Mouse (Mus musculus) intestine, embryonic 16.5 days (tissue): ENCODE measurements at regions not wholly inside any gene's neighbourhood (a gene's known extent, or its start where the extent isn't known, plus 50 kb on each side); places are given as distances from the start of the nearest gene placed in this dataset.

Source experiments
- ATAC-seq: fragments of 200-750 bp; cut with Nextera tagmentation; 2 replicates; pipeline ENCODE4 v1.8.0; 2017; ENCODE audit warnings: moderate TSS enrichment, moderate library complexity
- H3K27ac ChIP-seq: fragments of 300-500 bp; sonication (generic); 2 replicates; pipeline ENCODE4 v1.5.1; 2014; ENCODE audit warnings: mild to moderate bottlenecking, low read length
- H3K27me3 ChIP-seq: fragments of 300-500 bp; sonication (generic); replicated peaks from 2 replicates; pipeline ENCODE4 v1.6.1; 2014; ENCODE audit warnings: low read length, control low read depth, mixed read lengths; ENCODE audit not compliant: control insufficient read depth, insufficient read depth
- H3K36me3 ChIP-seq: fragments of 300-500 bp; sonication (generic); 2 replicates; pipeline ENCODE4 v1.6.1; 2014; ENCODE audit warnings: low read length, control low read depth; ENCODE audit not compliant: control insufficient read depth, insufficient read depth
- H3K4me1 ChIP-seq: fragments of 300-500 bp; sonication (generic); 2 replicates; pipeline ENCODE4 v1.6.1; 2014; ENCODE audit warnings: low read length, control low read depth, mixed read lengths; ENCODE audit not compliant: control insufficient read depth, insufficient read depth
- H3K4me2 ChIP-seq: fragments of 300-500 bp; sonication (generic); 2 replicates; pipeline ENCODE4 v1.6.1; 2014; ENCODE audit warnings: low read depth, low read length, control low read depth
- H3K4me3 ChIP-seq: fragments of 300-500 bp; sonication (generic); 2 replicates; pipeline ENCODE4 v1.5.1; 2014; ENCODE audit warnings: mild to moderate bottlenecking, low read length
- H3K9ac ChIP-seq: fragments of 300-500 bp; sonication (generic); 2 replicates; pipeline ENCODE4 v1.6.1; 2014; ENCODE audit warnings: low read depth, low read length
- H3K9me3 ChIP-seq: fragments of 300-500 bp; sonication (generic); 2 replicates; pipeline ENCODE4 v1.6.1; 2016; ENCODE audit warnings: low read length, control low read depth; ENCODE audit not compliant: control insufficient read depth
- WGBS: fragments of 180-500 bp; shearing (Covaris S2); extraction: QIAGEN DNeasy Blood & Tissue Kit; methylation state at CpG from one replicate; pipeline ENCODE4 v1.1.7; 2014; 5-methylcytosine and 5-hydroxymethylcytosine counted together

DNA sequence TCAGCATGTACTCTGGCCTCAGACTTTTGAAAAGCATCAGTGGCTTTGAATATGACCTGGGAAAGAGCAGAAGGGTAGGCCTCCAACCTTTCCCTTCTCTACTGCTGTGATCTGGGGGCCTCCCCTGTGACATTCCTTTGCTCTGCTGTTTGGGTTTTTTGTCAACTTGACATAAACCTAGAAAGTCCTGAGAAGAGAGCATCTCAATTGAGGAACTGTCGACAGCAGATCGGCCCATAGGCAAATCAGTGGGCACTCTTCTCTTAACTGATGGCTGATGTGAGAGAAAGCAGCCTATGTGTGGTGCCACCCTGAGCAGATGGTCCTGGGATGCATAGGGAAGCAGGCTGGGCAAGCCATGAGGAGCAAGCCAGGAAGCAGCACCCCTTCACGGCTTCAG lies 72.9 kb upstream of the Spdye4c start:
- WGBS: 87% methylated on average over 3 of the region's 3 CpGs
- H3K4me2 ChIP-seq: no peak overlapping the region
- H3K4me1 ChIP-seq: no peaks in the 10 kb centered on the region
- H3K36me3 ChIP-seq: no peaks in the 10 kb centered on the region
- no peak overlapping the region for H3K27ac ChIP-seq
- H3K4me3 ChIP-seq: no peak overlapping the region
- no peak overlapping the region for H3K9ac ChIP-seq
- H3K27me3 ChIP-seq: no peaks in the 10 kb centered on the region
- H3K9me3 ChIP-seq: no peaks in the 10 kb centered on the region
- ATAC-seq: no peak

DNA sequence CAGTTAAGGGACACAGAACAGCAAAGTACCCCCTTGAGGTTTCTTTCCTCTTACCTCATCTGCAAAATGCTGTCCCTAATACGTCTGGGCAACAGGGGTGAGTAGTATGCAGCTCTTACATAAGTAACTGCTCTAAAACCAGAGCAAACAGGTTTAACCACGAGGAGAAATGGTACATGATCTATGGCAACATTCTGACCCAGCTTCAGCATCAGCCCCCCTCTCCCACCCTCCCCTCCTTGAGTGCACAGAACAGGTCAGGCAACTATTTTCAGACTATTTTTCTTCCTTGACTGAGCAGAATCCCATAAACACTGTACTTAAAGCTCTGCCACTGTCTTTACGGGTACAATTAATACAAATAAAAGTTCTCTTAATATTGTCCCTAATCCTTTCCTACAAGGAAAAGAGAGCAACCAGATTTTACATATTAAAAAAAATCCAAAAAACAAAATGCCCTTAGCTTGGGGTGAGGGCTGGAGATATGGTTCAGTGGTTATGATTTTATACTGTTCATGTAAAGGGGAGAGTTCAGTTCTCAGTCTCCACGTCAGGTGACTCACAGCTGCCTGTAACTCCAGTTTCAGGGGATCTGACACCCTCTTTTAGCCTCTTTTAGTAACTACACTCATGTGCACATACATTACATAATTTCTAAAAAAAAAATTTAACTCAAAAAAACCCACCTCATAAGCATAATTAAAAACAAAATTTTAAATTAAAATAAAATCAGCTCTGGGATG lies 69.1 kb upstream of the Spdye4c start:
- no peak overlapping the region for H3K27ac ChIP-seq

DNA sequence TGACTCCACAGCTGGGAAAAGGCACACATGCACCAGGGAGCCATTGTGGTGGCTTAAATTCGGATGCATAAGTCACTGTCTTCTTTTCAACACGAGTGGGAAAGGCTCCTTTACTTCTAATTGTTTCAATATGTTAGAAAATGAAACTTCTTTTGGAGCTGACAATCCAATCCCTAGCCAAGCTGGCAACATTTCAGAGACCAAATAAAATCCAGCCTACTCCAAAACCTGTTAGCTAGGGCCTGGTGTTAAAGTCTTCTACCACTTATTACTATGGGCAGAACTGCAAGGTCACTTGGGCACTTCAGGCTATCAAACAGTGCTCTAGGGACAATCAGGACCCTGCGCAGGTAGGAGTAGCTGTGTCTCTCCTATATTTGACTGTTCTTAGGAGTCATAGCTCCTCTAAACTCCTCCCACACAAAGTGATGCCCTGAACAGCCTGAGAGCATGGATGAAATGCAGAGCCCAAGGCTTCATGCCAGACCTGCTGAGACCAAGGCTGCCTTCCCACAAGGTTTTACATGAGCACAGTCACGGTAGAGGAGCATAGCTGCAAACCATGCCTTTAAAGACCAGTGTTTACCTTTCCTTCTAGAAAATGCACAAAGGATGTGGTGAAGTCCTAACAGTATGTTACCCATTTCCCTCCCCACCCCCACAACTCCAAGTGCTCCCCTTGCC lies 67.4 kb upstream of the Spdye4c start:
- 73% methylated on average over 4 of the region's 4 CpGs for WGBS
- Histone ChIP-seq H3K4me3 (no peak overlapping the region), H3K9ac (no peak overlapping the region), H3K4me2 (no peak overlapping the region), H3K27ac (no peak overlapping the region), H3K27me3 (no peaks in the 10 kb centered on the region), H3K9me3 (no peaks in the 10 kb centered on the region), H3K4me1 (no peaks in the 10 kb centered on the region), H3K36me3 (no peaks in the 10 kb centered on the region)
- ATAC-seq: no peak

More for the DNA sequence above, 69.1 kb upstream of the Spdye4c start:
- no peak for ATAC-seq
- H3K4me3 ChIP-seq: no peak overlapping the region
- no peaks in the 10 kb centered on the region for H3K27me3 ChIP-seq
- no peaks in the 10 kb centered on the region for H3K9me3 ChIP-seq
- 46% methylated on average over 4 of the region's 4 CpGs for WGBS
- H3K9ac ChIP-seq: no peak overlapping the region
- no peak overlapping the region for H3K4me2 ChIP-seq
- no peaks in the 10 kb centered on the region for H3K4me1 ChIP-seq
- H3K36me3 ChIP-seq: no peaks in the 10 kb centered on the region

DNA sequence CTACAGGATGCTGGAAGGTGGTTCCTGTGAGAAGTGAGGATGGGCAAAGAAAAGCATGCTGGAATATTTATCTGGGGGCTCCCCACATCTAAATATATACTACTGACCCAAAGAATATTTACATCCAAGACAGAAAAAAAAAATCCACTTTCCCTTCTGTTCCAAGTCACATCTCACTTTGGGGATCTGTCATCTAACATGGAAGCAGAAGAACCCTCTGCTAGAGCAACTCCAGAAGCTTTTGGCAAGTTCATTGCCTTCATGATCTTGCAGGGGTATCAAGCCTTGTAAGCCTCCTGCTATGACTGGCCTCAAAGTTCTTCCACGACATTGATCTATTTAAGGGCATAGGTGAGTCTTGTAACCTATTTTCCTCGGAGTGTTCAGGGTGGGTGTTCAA lies 64.9 kb upstream of the Spdye4c start:
- Histone ChIP-seq H3K36me3 (no peaks in the 10 kb centered on the region), H3K27ac (no peak overlapping the region), H3K4me1 (no peaks in the 10 kb centered on the region), H3K27me3 (no peaks in the 10 kb centered on the region), H3K9ac (no peak overlapping the region), H3K4me2 (no peak overlapping the region), H3K9me3 (no peaks in the 10 kb centered on the region), H3K4me3 (no peak overlapping the region)
- WGBS: 79% methylated on average over 2 of the region's 2 CpGs
- no peak for ATAC-seq

DNA sequence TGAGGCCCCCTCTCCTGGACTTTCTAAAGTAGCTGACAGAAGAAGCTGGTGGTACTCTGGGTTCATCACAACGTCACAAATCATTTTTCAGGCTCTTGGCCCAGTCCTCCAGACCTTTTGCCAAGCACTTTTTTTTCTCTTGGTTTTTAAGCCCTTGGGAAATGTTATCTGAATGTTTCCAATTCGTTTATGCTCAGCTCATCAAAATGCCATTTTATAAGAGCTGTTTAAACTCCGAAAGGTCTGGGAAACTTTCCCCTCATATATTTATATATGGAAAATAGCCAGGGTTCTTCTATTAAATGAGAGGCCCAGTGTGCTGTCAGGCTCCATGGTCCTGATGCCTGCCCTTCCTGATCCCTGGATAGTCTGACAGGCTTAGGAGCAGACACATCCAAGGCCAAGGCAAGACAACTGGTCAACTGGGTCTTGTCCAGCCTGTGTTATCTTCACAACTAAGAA lies 64.1 kb upstream of the Spdye4c start:
- H3K9ac ChIP-seq: no peak overlapping the region
- no peak for ATAC-seq
- 61% methylated on average over 3 of the region's 3 CpGs for WGBS

DNA sequence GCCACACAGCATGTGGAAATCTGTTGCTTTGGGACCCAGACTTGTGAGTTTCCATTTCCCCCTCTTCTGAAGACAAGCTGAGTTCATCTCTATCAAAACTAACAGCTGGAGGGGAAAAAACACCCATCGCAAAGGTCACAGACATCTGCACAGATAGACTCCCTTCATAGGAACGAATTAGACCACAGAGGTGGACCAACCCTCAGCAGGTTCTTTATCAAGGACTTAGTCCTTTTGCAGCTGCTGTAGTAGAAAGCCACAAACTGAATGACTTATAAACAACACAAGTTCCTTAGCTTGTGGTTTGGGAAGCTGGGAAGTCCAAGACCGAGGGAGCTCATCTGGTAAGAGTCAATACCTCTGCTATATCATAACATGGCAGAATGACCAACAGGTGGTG lies 54.7 kb upstream of the Spdye4c start:
- Histone ChIP-seq H3K4me3 (no peak overlapping the region), H3K36me3 (no peaks in the 10 kb centered on the region), H3K9ac (no peak overlapping the region), H3K27ac (no peak overlapping the region), H3K27me3 (no peaks in the 10 kb centered on the region), H3K4me1 (no peaks in the 10 kb centered on the region), H3K9me3 (no peaks in the 10 kb centered on the region; the same call in 1 of the 2 replicates), H3K4me2 (no peak overlapping the region)
- 83% methylated on average over 3 of the region's 3 CpGs for WGBS
- no peak for ATAC-seq

More for the DNA sequence above, 64.1 kb upstream of the Spdye4c start:
- H3K4me2 ChIP-seq: no peak overlapping the region
- H3K27me3 ChIP-seq: no peaks in the 10 kb centered on the region
- H3K4me3 ChIP-seq: no peak overlapping the region
- no peaks in the 10 kb centered on the region for H3K9me3 ChIP-seq
- H3K4me1 ChIP-seq: no peaks in the 10 kb centered on the region
- no peak overlapping the region for H3K27ac ChIP-seq
- H3K36me3 ChIP-seq: no peaks in the 10 kb centered on the region

DNA sequence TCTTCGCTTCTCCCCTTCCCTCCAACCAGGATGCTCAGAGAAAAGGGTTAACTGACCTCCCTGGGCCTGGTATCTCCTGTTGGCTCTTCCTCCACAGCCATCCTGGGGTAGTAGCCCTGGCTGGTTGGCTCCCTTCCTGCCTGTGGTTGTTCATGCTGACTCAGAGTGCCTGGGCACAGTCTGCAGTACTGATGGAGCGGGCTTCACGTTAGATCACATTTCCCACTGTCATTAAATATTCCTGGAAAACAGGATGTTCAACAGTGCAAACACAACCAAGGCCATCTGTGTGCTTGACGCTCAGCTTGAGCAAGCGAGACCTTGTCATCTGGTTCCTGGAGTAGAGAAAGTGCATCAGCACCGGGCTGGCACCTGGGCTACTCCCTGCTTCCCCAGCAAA lies 53.6 kb upstream of the Spdye4c start:
- Histone ChIP-seq H3K27me3 (no peaks in the 10 kb centered on the region), H3K4me1 (no peaks in the 10 kb centered on the region), H3K4me3 (no peak overlapping the region), H3K9me3 (no peaks in the 10 kb centered on the region; the same call in 1 of the 2 replicates), H3K9ac (no peak overlapping the region), H3K36me3 (no peaks in the 10 kb centered on the region), H3K4me2 (no peak overlapping the region), H3K27ac (no peak overlapping the region)
- 80% methylated on average over 6 of the region's 6 CpGs for WGBS
- no peak for ATAC-seq

DNA sequence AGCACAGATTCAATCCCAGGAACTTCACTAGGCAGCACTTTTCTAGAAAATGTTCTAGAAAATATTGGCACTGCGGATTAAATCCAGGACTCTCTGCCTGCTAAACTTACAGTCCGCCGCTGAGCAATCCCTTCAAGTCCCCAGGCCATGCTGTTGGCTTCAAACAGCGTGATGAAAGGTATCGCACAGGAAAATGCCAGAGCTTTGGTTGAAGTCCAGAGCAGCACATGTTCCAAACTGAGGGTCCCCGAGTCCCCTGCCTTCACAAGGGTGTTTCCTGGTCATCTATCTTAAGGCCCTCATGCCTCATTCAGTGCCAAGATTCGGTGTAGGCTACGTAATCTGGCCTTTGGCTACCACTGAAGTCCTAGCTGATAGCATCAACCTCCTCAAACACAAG lies 52.3 kb upstream of the Spdye4c start:
- H3K4me3 ChIP-seq: no peak overlapping the region
- H3K9me3 ChIP-seq: no peaks in the 10 kb centered on the region
- H3K9ac ChIP-seq: no peak overlapping the region
- WGBS: 89% methylated on average over 8 of the region's 8 CpGs
- H3K4me2 ChIP-seq: no peak overlapping the region
- H3K27me3 ChIP-seq: no peaks in the 10 kb centered on the region
- no peaks in the 10 kb centered on the region for H3K36me3 ChIP-seq
- H3K4me1 ChIP-seq: no peaks in the 10 kb centered on the region
- H3K27ac ChIP-seq: no peak overlapping the region
- ATAC-seq: no peak
